Mouse (Mus musculus) liver, embryonic 14.5 days (tissue): ENCODE data around the gene Cacnb2. TPM values are rescaled to one million over a fixed set of nuclear protein-coding genes. Genes with fewer than 3 reads are reported as not detected.

ENCODE experiments used
- ATAC-seq: fragments of 200-750 bp; cut with Nextera tagmentation; 2 replicates; pipeline ENCODE4 v1.8.0; 2017; ENCODE audit warnings: moderate number of reproducible peaks, mild to moderate bottlenecking, moderate library complexity; ENCODE audit not compliant: insufficient read depth
- DNase-seq, 3 experiments: peaks; one replicate each; pipeline ENCODE4 v3.0.0-alpha.2; 2012 to 2013; ENCODE audit warnings: low read depth in 3 of 3, low spot score in 3 of 3
- H3K27ac ChIP-seq: fragments of 300-500 bp; sonication (generic); 2 replicates; pipeline ENCODE4 v1.5.1; 2014; ENCODE audit warnings: moderate library complexity, mild to moderate bottlenecking, control low read depth, inconsistent platforms
- H3K27me3 ChIP-seq: fragments of 300-500 bp; sonication (generic); 2 replicates; pipeline ENCODE4 v1.6.1; 2014; ENCODE audit warnings: mild to moderate bottlenecking, low read length, moderate library complexity; ENCODE audit not compliant: control insufficient read depth, insufficient read depth
- H3K36me3 ChIP-seq: fragments of 300-500 bp; sonication (generic); replicated peaks from 2 replicates; pipeline ENCODE4 v1.6.1; 2014; ENCODE audit warnings: low read depth; ENCODE audit not compliant: control insufficient read depth, insufficient read depth
- H3K4me1 ChIP-seq, 2 experiments: fragments of 200-500 bp in 1 of 2; fragments of 300-500 bp in 1 of 2; sonication (generic) in 1 of 2; replicated peaks; 2 replicates each; pipeline ENCODE4 v1.6.1; 2012 to 2014; ENCODE audit warnings: antibody characterized with exemption in 1 of 2, inconsistent platforms in 1 of 2, low read length in 1 of 2; ENCODE audit not compliant: control insufficient read depth in 2 of 2, insufficient read depth in 2 of 2
- H3K4me2 ChIP-seq: fragments of 300-500 bp; sonication (generic); 2 replicates; pipeline ENCODE4 v1.6.1; 2014; ENCODE audit warnings: low read depth, mild to moderate bottlenecking, control low read depth, moderate library complexity
- H3K4me3 ChIP-seq, 2 experiments: fragments of 200-500 bp in 1 of 2; fragments of 300-500 bp in 1 of 2; sonication (generic) in 1 of 2; 2 replicates each; pipeline ENCODE4 v1.5.1; 2012 to 2014; ENCODE audit warnings: low read depth in 2 of 2, low read length in 2 of 2, mild to moderate bottlenecking in 2 of 2, control low read depth in 1 of 2, inconsistent platforms in 1 of 2, moderate library complexity in 1 of 2; ENCODE audit not compliant: insufficient read depth in 1 of 2
- H3K9ac ChIP-seq: fragments of 300-500 bp; sonication (generic); replicated peaks from 2 replicates; pipeline ENCODE4 v1.6.1; 2014; ENCODE audit warnings: mild to moderate bottlenecking, control low read depth, moderate library complexity
- H3K9me3 ChIP-seq: fragments of 300-500 bp; sonication (generic); 2 replicates; pipeline ENCODE4 v1.6.1; 2016; ENCODE audit warnings: low read length, mixed read lengths; ENCODE audit not compliant: control insufficient read depth
- CTCF ChIP-seq: IDR thresholded peaks from 2 replicates; pipeline ENCODE4 v1.5.1; 2016; ENCODE audit warnings: antibody characterized with exemption, low read depth, control low read depth
- EP300 ChIP-seq: IDR thresholded peaks from 2 replicates; pipeline ENCODE4 v1.6.1; 2016; ENCODE audit warnings: antibody characterized with exemption, low read depth
- WGBS: fragments of 180-500 bp; shearing (Covaris S2); extraction: QIAGEN DNeasy Blood & Tissue Kit; methylation state at CpG from one replicate; pipeline ENCODE4 v1.1.7; 2014; ENCODE audit not compliant: insufficient replicate concordance; 5-methylcytosine and 5-hydroxymethylcytosine counted together
- polyA plus RNA-seq, 2 experiments: library from polyadenylated mRNA; depleted of rRNA in 1 of 2; stranded (reverse) in 1 of 2; unstranded in 1 of 2; fragments of >200 nt; fragmentation: Nextera tagmentation in 1 of 2; extraction: Ambion mirVana in 1 of 2; gene quantifications; 2 replicates each; pipeline versions ENCODE4 v1.2.1 to v1.2.3; 2012 to 2014

Cacnb2 gene
- polyA plus RNA-seq, 2 experiments: 0.04 to 0.37 TPM

GRCm38 (mm10) chr2:14616361-14616760 is 13.5 kb downstream of the Cacnb2 start:
- no peaks in the 10 kb centered on the region for H3K4me1 ChIP-seq
- no peak overlapping the region for H3K4me3 ChIP-seq
- 61% methylated on average over 3 of the region's 3 CpGs for WGBS
- no peaks in the 10 kb centered on the region for H3K36me3 ChIP-seq
- H3K9me3 ChIP-seq: no peaks in the 10 kb centered on the region
- no peak for DNase-seq
- no peak overlapping the region for H3K9ac ChIP-seq
- no peak overlapping the region for H3K4me2 ChIP-seq
- TF ChIP-seq EP300 (no peak), CTCF (no peak)
- no peak overlapping the region for H3K27ac ChIP-seq
- H3K27me3 ChIP-seq: no peaks in the 10 kb centered on the region
- no peak for ATAC-seq

GRCm38 (mm10) chr2:14620120-14620853 is 17.4 kb downstream of the Cacnb2 start:
- ATAC-seq (no peak), DNase-seq (no peak)
- H3K27ac ChIP-seq: no peak overlapping the region
- TF ChIP-seq CTCF (peak; percentile 21; the same call in 1 of the 2 replicates), EP300 (no peak)
- no peak overlapping the region for H3K4me3 ChIP-seq
- H3K4me1 ChIP-seq: no peaks in the 10 kb centered on the region
- no peaks in the 10 kb centered on the region for H3K27me3 ChIP-seq
- H3K9ac ChIP-seq: no peak overlapping the region
- H3K9me3 ChIP-seq: no peaks in the 10 kb centered on the region
- H3K36me3 ChIP-seq: no peaks in the 10 kb centered on the region
- WGBS: 62% methylated on average over 6 of the region's 6 CpGs
- no peak overlapping the region for H3K4me2 ChIP-seq

GRCm38 (mm10) chr2:14620891-14621290 is 18.0 kb downstream of the Cacnb2 start:
- 48% methylated on average over 4 of the region's 4 CpGs for WGBS
- TF ChIP-seq EP300: no peak
- H3K9ac ChIP-seq: no peak overlapping the region
- H3K27me3 ChIP-seq: no peaks in the 10 kb centered on the region
- DNase-seq (no peak), ATAC-seq (no peak)
- H3K9me3 ChIP-seq: no peaks in the 10 kb centered on the region
- H3K4me3 ChIP-seq: no peak overlapping the region
- H3K4me2 ChIP-seq: no peak overlapping the region
- no peaks in the 10 kb centered on the region for H3K36me3 ChIP-seq
- H3K4me1 ChIP-seq: no peaks in the 10 kb centered on the region
- no peak overlapping the region for H3K27ac ChIP-seq

DNA sequence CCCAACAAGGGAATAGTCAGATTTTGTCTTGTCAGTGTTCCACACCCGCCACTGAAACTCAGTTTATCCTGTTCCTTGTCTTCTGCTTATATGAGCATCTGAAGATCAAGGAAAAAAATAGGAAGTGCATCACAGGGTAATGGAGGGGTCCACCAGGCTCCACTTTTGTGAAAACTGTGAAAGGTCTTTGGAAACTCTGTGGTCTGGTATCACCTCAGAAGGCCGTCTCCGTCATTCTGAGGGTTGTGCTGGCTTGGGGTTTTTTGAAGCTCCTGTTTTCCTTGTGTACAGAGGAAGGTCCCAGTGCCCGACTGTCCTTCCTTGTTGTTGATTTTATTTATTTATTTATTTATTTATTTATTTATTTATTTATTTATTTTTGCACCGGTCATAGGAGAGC is 20.9 kb downstream of the Cacnb2 start:
- Histone ChIP-seq H3K9me3 (no peaks in the 10 kb centered on the region), H3K27me3 (no peaks in the 10 kb centered on the region), H3K9ac (no peak overlapping the region), H3K4me3 (no peak overlapping the region), H3K4me2 (no peak overlapping the region), H3K4me1 (no peaks in the 10 kb centered on the region), H3K36me3 (no peaks in the 10 kb centered on the region), H3K27ac (no peak overlapping the region)
- no peak for ATAC-seq
- TF ChIP-seq CTCF: no peak
- no peak for TF ChIP-seq EP300
- 64% methylated on average over 5 of the region's 5 CpGs for WGBS
- DNase-seq: no peak

- DNase-seq: no peak
These were observed 27.1 kb downstream of the Cacnb2 start for GRCm38 (mm10) chr2:14629814-14630492.

More at GRCm38 (mm10) chr2:14629814-14630492, 27.1 kb downstream of the Cacnb2 start:
- no peak overlapping the region for H3K27ac ChIP-seq
- WGBS: 58% methylated on average over 9 of the region's 9 CpGs
- no peak overlapping the region for H3K9ac ChIP-seq
- TF ChIP-seq EP300 (no peak), CTCF (no peak)
- H3K36me3 ChIP-seq: no peaks in the 10 kb centered on the region
- H3K4me2 ChIP-seq: no peak overlapping the region
- no peak overlapping the region for H3K4me3 ChIP-seq
- H3K9me3 ChIP-seq: no peaks in the 10 kb centered on the region
- no peaks in the 10 kb centered on the region for H3K27me3 ChIP-seq
- ATAC-seq: no peak
- no peaks in the 10 kb centered on the region; a peak in 1 of 4 replicates for H3K4me1 ChIP-seq
